In the genomic region with DNA sequence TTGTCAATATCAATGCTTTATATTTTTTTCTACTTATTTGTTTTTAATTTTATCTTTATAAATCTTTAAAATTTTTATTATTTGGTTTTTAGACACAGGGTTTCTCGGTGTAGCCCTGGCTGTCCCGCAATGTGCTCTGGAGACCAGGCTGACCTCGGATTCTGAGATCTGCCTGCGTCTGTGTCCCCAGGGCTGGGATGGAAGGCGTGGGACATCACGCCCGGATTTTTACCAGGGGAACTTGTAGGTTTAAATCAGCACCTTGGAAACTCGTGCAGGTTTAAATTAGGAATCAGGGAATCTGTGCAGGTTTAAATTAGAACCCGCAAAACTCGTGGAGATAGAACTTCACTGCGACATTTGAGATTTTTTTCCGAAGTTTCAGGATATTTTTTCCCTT, we compare ENCODE assay signal across 8 mouse cellular contexts. TPM values are rescaled to one million over a fixed set of nuclear protein-coding genes. Genes with fewer than 3 reads are reported as not detected.
DNase-seq lines count a peak whose midpoint lies in the region; TF ChIP-seq lines count a peak whose summit lies in the region.
"Not testable (repeated sequence)": the region's sequence is repeated elsewhere in the genome, so short reads cannot be mapped to it uniquely, and the experiment has no call there.

No protein-coding gene starts in this region.

- peak; percentile 37 for DNase-seq in embryonic facial prominence, embryonic 10.5 days (ENCODE audit: low spot score)
- DNase-seq in heart, adult 11 months: peak; percentile 97
- peak; percentile 53 for DNase-seq in kidney, postnatal 10 days
- peak; percentile 57 for DNase-seq in midbrain, embryonic 10.5 days (ENCODE audit: low spot score)
- peak; percentile 68 for DNase-seq in ovary, adult 18-20 months (ENCODE audit: low spot score)
- peak; percentile 43 for DNase-seq in urinary bladder, adult 2 months (ENCODE audit: low spot score)

- not testable (repeated sequence) for H3K27ac ChIP-seq in bone marrow macrophage, adult 2 months (ENCODE audit: insufficient read depth, low read depth, low read length); embryonic facial prominence, embryonic 10.5 days (replicated peaks); midbrain, embryonic 10.5 days (replicated peaks)

- 80% methylated on average over 12 of the region's 12 CpGs for WGBS in embryonic facial prominence, embryonic 10.5 days
- 77% methylated on average over 12 of the region's 12 CpGs for WGBS in midbrain, embryonic 10.5 days

- H3K4me3 ChIP-seq in E14TG2a.4 (replicated peaks; ENCODE audit: low read length): peak overlapping the region; percentile 30
- not testable (repeated sequence) for H3K4me3 ChIP-seq in bone marrow macrophage, adult 2 months (ENCODE audit: insufficient read depth, low read length); embryonic facial prominence, embryonic 10.5 days; midbrain, embryonic 10.5 days

- H3K4me1 ChIP-seq in E14TG2a.4 (replicated peaks; ENCODE audit: low read depth, low read length): peaks cover 30% of the 10 kb centered on the region
- H3K4me1 ChIP-seq in bone marrow macrophage, adult 2 months (ENCODE audit: control insufficient read depth, insufficient read depth, low read length); embryonic facial prominence, embryonic 10.5 days; midbrain, embryonic 10.5 days: not testable (repeated sequence)

- not testable (repeated sequence) for TF ChIP-seq CTCF in E14TG2a.4 (conservative IDR thresholded peaks at IDR 0.05; ENCODE audit: low read length)
- TF ChIP-seq CTCF in bone marrow macrophage, adult 2 months (IDR thresholded peaks at IDR 0.05; ENCODE audit: low read depth, low read length): peak; percentile 3; the same call in 1 of the 2 replicates

- H3K9me3 ChIP-seq in E14TG2a.4 (ENCODE audit: low read length): peaks cover 43% of the 10 kb centered on the region
- H3K9me3 ChIP-seq in embryonic facial prominence, embryonic 10.5 days: peaks cover 47% of the 10 kb centered on the region
- H3K9me3 ChIP-seq in midbrain, embryonic 10.5 days (replicated peaks): peaks cover 47% of the 10 kb centered on the region

- TF ChIP-seq POLR2A in bone marrow macrophage, adult 2 months (IDR thresholded peaks at IDR 0.05; ENCODE audit: borderline replicate concordance, low read depth, low read length): not testable (repeated sequence)

- not testable (repeated sequence) for H3K27me3 ChIP-seq in E14TG2a.4 (ENCODE audit: insufficient read depth, low read length); embryonic facial prominence, embryonic 10.5 days (replicated peaks; ENCODE audit: low read depth, poor library complexity, severe bottlenecking); midbrain, embryonic 10.5 days (ENCODE audit: low read depth, poor library complexity, severe bottlenecking)

- H3K36me3 ChIP-seq in E14TG2a.4 (ENCODE audit: insufficient read depth, low read length): peaks cover 57% of the 10 kb centered on the region
- peaks cover 53% of the 10 kb centered on the region for H3K36me3 ChIP-seq in embryonic facial prominence, embryonic 10.5 days (replicated peaks)
- peaks cover 55% of the 10 kb centered on the region for H3K36me3 ChIP-seq in midbrain, embryonic 10.5 days

RNA-seq across cellular contexts. Expression of a gene that starts 11.7 kb away (rescaled TPM):
- polyA plus RNA-seq in bone marrow macrophage, adult 2 months (2012; ENCODE audit: insufficient read depth, insufficient read length, missing spikeins): 94.6 and 113 TPM in 2 replicates
- polyA plus RNA-seq in embryonic facial prominence, embryonic 10.5 days (2016; fragmentation: Nextera tagmentation; extraction: Ambion mirVana): 259 and 324 TPM in 2 replicates
- polyA plus RNA-seq in midbrain, embryonic 10.5 days (2016; fragmentation: Nextera tagmentation; extraction: Ambion mirVana): 224 and 306 TPM in 2 replicates
- 220 and 239 TPM in 2 replicates for polyA plus RNA-seq in urinary bladder, adult 2 months (2012; rRNA removed)

Comparison
In these comparisons a context has a peak if more than half of its experiments do, and no peak if none do; other contexts are left out.
1. DNase-seq: peak in every context shown above with its lines; median percentile 97 in heart, adult 11 months; 68 in ovary, adult 18-20 months; 57 in midbrain, embryonic 10.5 days; 53 in kidney, postnatal 10 days; 43 in urinary bladder, adult 2 months; 37 in embryonic facial prominence, embryonic 10.5 days.